Mouse (Mus musculus): ENCODE data around the gene Trip11.

The Trip11 gene

GRCm38 (mm10) chr12:101821596-101821995 is 91.5 kb downstream of the Trip11 start:
- no peak for DNase-seq (ENCODE audit: low spot score in 2 of 2)

- DNase-seq (ENCODE audit: low spot score in 2 of 2): no peak
These were observed 93.5 kb downstream of the Trip11 start for GRCm38 (mm10) chr12:101819570-101819969.

GRCm38 (mm10) chr12:101818608-101819370 is 94.3 kb downstream of the Trip11 start, which contains the start of gene Fbln5:
TSS of gene Fbln5 (minus strand) at chr12:101819055.
- peak; percentile 35 to 40 for DNase-seq (ENCODE audit: low spot score in 2 of 2)

- no peak for DNase-seq (ENCODE audit: low spot score in 2 of 2)
These were observed 94.8 kb downstream of the Trip11 start for GRCm38 (mm10) chr12:101818246-101818607.

GRCm38 (mm10) chr12:101816810-101817209 is 96.3 kb downstream of the Trip11 start:
- no peak for DNase-seq (ENCODE audit: low spot score in 2 of 2)

GRCm38 (mm10) chr12:101815796-101816195 is 97.3 kb downstream of the Trip11 start:
- DNase-seq (ENCODE audit: low spot score in 2 of 2): no peak

- no peak for DNase-seq (ENCODE audit: low spot score in 2 of 2)
These were observed 98.6 kb downstream of the Trip11 start for GRCm38 (mm10) chr12:101814423-101814822.

GRCm38 (mm10) chr12:101811181-101811580 is 101.9 kb downstream of the Trip11 start:
- no peak for DNase-seq (ENCODE audit: low spot score in 2 of 2)

GRCm38 (mm10) chr12:101810515-101810914 is 102.6 kb downstream of the Trip11 start:
- peak; percentile 44 to 52 for DNase-seq (ENCODE audit: low spot score in 2 of 2)

- no peak for DNase-seq (ENCODE audit: low spot score in 2 of 2)
These were observed 105.7 kb downstream of the Trip11 start for GRCm38 (mm10) chr12:101807400-101807799.

GRCm38 (mm10) chr12:101802445-101802844 is 110.6 kb downstream of the Trip11 start:
- DNase-seq (ENCODE audit: low spot score in 2 of 2): no peak

- no peak for DNase-seq (ENCODE audit: low spot score in 2 of 2)
These were observed 111.3 kb downstream of the Trip11 start for GRCm38 (mm10) chr12:101801744-101802143.

GRCm38 (mm10) chr12:101801051-101801450 is 112.0 kb downstream of the Trip11 start:
- no peak for DNase-seq (ENCODE audit: low spot score in 2 of 2)

- no peak for DNase-seq (ENCODE audit: low spot score in 2 of 2)
These were observed 114.7 kb downstream of the Trip11 start for GRCm38 (mm10) chr12:101798189-101798922.

GRCm38 (mm10) chr12:101794458-101794857 is 118.6 kb downstream of the Trip11 start:
- no peak for DNase-seq (ENCODE audit: low spot score in 2 of 2)

GRCm38 (mm10) chr12:101793221-101793621 is 119.8 kb downstream of the Trip11 start:
- DNase-seq (ENCODE audit: low spot score in 2 of 2): no peak

- DNase-seq (ENCODE audit: low spot score in 2 of 2): no peak
These were observed 120.4 kb downstream of the Trip11 start for GRCm38 (mm10) chr12:101792684-101793083.

GRCm38 (mm10) chr12:101789767-101790166 is 123.3 kb downstream of the Trip11 start:
- no peak for DNase-seq (ENCODE audit: low spot score in 2 of 2)

- DNase-seq (ENCODE audit: low spot score in 2 of 2): no peak
These were observed 123.8 kb downstream of the Trip11 start for GRCm38 (mm10) chr12:101789250-101789649.

Data from right cerebral cortex, postnatal 10 days (tissue).